Mouse (Mus musculus) spleen, adult 10 weeks (tissue): ENCODE measurements around the gene Xlr3c. TPM values are rescaled to one million over a fixed set of nuclear protein-coding genes. Genes with fewer than 3 reads are reported as not detected.

Experiments
- polyA plus RNA-seq: library from polyadenylated mRNA; stranded (reverse); fragments of 350-450 nt; fragmentation: Illumina TruSeq; extraction: RNeasy Lipid Tissue Mini Kit (QIAGEN cat#74804); gene quantifications from one replicate; pipeline ENCODE4 v1.2.3, GENCODE M21; 2015; ENCODE audit warnings: low replicate concordance; ENCODE audit not compliant: insufficient read depth

Xlr3c gene
- polyA plus RNA-seq = not detected

GRCm38 (mm10) chrX:73265270-73265669 lies at the start of gene Xlr3c:
Xlr3c (minus strand) TSS chrX:73265390.

GRCm38 (mm10) chrX:73292876-73293275 lies 27.7 kb upstream of the Xlr3c start, which contains the start of the genes Xlr5a and Xlr5c:
Xlr5a (minus strand) TSS chrX:73292976.
Xlr5c (minus strand) TSS chrX:73292976.

GRCm38 (mm10) chrX:73242821-73243325 lies 22.3 kb downstream of the Xlr3c start, which contains the start of gene Xlr4c:
Xlr4c (minus strand) TSS chrX:73243130.

DNA sequence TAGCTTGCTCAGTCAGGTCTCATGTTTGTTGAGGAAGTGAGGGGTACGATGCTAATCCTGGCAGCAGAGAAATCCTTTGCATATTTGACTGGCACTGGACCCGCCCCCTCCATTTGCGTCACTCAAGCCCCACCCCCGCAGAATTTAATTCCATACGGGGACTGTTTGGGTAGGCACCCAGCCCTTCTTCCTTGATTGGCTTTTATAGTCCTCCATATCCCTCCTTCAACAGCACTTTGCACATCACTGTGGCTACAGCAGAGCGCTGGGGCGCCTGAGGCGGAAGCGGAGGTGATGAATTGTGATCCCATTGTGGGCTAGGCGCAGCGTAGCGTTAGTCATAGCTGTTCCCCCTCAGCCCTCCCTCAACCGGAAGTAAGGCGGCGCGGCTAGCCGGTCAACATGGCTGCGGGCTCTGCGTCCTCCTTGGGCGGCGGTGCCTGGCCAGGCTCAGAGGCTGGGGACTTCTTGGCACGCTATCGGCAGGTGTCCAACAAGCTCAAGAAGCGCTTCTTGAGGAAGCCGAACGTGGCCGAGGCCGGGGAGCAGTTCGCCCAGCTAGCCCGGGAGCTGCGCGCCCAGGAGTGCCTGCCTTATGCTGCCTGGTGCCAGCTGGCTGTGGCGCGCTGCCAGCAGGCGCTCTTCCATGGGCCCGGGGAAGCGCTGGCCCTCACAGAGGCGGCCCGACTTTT lies 37.1 kb downstream of the Xlr3c start, which contains the start of gene F8a:
Gene F8a (plus strand): TSS at position 378 of the 692 bp plus-strand sequence.

DNA sequence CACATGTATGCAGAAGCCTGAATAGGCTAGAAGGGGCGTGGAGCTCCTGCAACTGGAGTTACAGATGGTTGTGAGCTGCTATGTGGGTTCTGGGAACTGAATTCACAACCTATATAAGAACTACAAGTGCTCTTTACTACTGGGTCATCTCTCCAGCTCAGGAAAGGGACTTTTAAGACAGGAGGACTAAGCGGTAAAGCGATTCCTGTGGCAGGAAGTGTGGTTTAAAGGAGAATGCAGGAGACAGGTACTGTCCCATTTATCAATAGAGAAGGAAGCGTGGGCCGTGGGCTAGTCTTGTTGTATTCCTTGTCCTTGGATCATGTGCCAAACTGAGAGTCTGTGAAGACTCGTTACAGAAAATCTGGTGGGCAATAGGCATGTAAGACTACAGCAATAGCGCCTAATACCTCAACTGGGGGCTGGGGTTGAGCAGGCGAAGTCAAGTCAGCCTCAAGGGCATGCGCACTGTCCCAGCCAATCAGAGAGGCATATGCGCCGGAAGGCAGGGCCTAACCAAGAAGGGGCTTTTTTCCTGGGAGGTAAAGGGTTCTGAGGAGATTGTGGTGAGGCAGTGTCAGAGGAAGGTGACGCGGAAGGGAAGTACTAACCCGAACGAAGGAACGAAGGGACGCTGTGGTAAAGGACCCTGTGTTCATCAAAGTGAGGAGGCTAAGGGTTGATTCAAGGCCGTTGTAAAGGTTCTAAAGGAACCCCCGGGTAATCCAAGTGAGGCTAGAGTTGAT lies 51.2 kb downstream of the Xlr3c start, which contains the start of gene Xlr4b:
Gene Xlr4b (plus strand): TSS at position 515 of the 746 bp plus-strand sequence.

Other genes with a start within 250 kb of the Xlr3c start
- not detected for gene Pnma5, start 228.3 kb downstream of the Xlr3c start, polyA plus RNA-seq
- not detected for gene Pnma3, start 200.6 kb downstream of the Xlr3c start, polyA plus RNA-seq
- 44.1 TPM for gene Xlr4a, start 182.9 kb downstream of the Xlr3c start, polyA plus RNA-seq
- gene Xlr3a, start 168.3 kb downstream of the Xlr3c start, polyA plus RNA-seq = 0.55 TPM
- gene Gm14685, start 148.3 kb downstream of the Xlr3c start, polyA plus RNA-seq = not detected
- not detected for gene Xlr5b, start 116.6 kb downstream of the Xlr3c start, polyA plus RNA-seq
- not detected for gene DXBay18, start 115.9 kb downstream of the Xlr3c start, polyA plus RNA-seq
- gene Spin2d, start 88.4 kb downstream of the Xlr3c start, polyA plus RNA-seq = not detected
- gene Xlr3b, start 73.2 kb downstream of the Xlr3c start, polyA plus RNA-seq = 15.7 TPM
- gene Xlr4b, start 51.1 kb downstream of the Xlr3c start, polyA plus RNA-seq = 72.3 TPM
- 4.5 TPM for gene F8a, start 37.1 kb downstream of the Xlr3c start, polyA plus RNA-seq
- 33.7 TPM for gene Xlr4c, start 22.3 kb downstream of the Xlr3c start, polyA plus RNA-seq
- not detected for gene Xlr5a, start 27.6 kb upstream of the Xlr3c start, polyA plus RNA-seq
- not detected for gene Xlr5c, start 27.6 kb upstream of the Xlr3c start, polyA plus RNA-seq
- not detected for gene Gm45015, start 71.5 kb upstream of the Xlr3c start, polyA plus RNA-seq
- gene Zfp275, start 77.2 kb upstream of the Xlr3c start, polyA plus RNA-seq = 29.0 TPM
- not detected for gene Gm18336, start 133.3 kb upstream of the Xlr3c start, polyA plus RNA-seq
- gene Zfp92, start 145.7 kb upstream of the Xlr3c start, polyA plus RNA-seq = not detected
- gene Trex2, start 170.0 kb upstream of the Xlr3c start, polyA plus RNA-seq = not detected
- gene Haus7, start 193.7 kb upstream of the Xlr3c start, polyA plus RNA-seq = 29.4 TPM
- gene Bgn, start 218.2 kb upstream of the Xlr3c start, polyA plus RNA-seq = 254 TPM
- gene Atp2b3, start 237.7 kb upstream of the Xlr3c start, polyA plus RNA-seq = not detected